Mouse (Mus musculus): ENCODE data around the gene Zfpm1.

DNA sequence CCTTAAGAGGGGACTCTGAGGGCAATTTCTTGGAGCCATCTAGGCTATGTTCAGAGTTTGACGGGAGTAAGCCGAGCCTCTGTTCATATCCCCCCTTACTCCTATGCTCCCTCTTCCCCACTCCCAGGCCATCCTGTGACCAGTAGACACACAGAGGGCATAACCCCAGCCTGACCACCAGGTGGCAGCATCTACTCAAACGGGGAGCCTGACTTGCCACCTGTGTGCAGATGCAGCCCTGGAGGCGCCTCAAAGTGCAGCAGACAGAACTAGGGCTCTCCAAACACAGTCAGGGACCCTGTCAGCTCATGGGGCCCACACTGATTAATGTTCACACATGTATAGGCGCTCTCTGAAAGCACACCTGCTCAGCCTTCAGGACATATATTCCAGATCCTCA lies 8.8 kb upstream of the Zfpm1 start:
- peak; percentile 96 for TF ChIP-seq CTCF (IDR thresholded peaks at IDR 0.05; ENCODE audit: extremely low read depth, insufficient read depth, insufficient read length, insufficient replicate concordance)
- TF ChIP-seq POLR2A (IDR thresholded peaks at IDR 0.05; ENCODE audit: low read depth, low read length) = no peak
